Mouse (Mus musculus) erythroblast, adult 5-6 weeks (primary cell): ENCODE results near the gene Poc5. TPM values are rescaled to one million over a fixed set of nuclear protein-coding genes. Genes with fewer than 3 reads are reported as not detected.

Experiments used
- total RNA-seq, 2 experiments: library from RNA; stranded (forward) in 1 of 2; stranded (reverse) in 1 of 2; fragments of 150-400 nt in 1 of 2; fragments of 200-764, 138-1000 nt in 1 of 2; gene quantifications; 2 replicates each; pipeline versions ENCODE4 v1.2.3 to v1.2.4; 2015 to 2017; ENCODE audit warnings: low replicate concordance in 2 of 2

The Poc5 gene
- total RNA-seq, 2 experiments from 2014 or later: 4.9 to 19.8 TPM

Other genes with a start within 250 kb of the Poc5 start
- gene Ankdd1b, start 82.9 kb downstream of the Poc5 start, total RNA-seq (2015; ENCODE audit: low replicate concordance): not detected in 2 replicates
- gene Ankdd1b, start 82.9 kb downstream of the Poc5 start, total RNA-seq (2017; ENCODE audit: low replicate concordance): not detected in 2 replicates
- not detected in 2 replicates for gene Gm17622, start 102.4 kb downstream of the Poc5 start, total RNA-seq (2015; ENCODE audit: low replicate concordance)
- not detected in 2 replicates for gene Gm17622, start 102.4 kb downstream of the Poc5 start, total RNA-seq (2017; ENCODE audit: low replicate concordance)
- 0.58 and 5.6 TPM in 2 replicates for gene Polk, start 154.3 kb downstream of the Poc5 start, total RNA-seq (2015; ENCODE audit: low replicate concordance)
- 3.3 and 6.6 TPM in 2 replicates for gene Polk, start 154.3 kb downstream of the Poc5 start, total RNA-seq (2017; ENCODE audit: low replicate concordance)
- 42.3 and 56.6 TPM in 2 replicates for gene Col4a3bp, start 154.3 kb downstream of the Poc5 start, total RNA-seq (2015; ENCODE audit: low replicate concordance)
- 45.4 and 57.6 TPM in 2 replicates for gene Col4a3bp, start 154.3 kb downstream of the Poc5 start, total RNA-seq (2017; ENCODE audit: low replicate concordance)